Mouse (Mus musculus) CD4-positive, CD25-positive, alpha-beta regulatory T cell, adult 2 months (primary cell): ENCODE results near the gene Rdh16.
"Not testable (repeated sequence)": the region's sequence is repeated elsewhere in the genome, so short reads cannot be mapped to it uniquely, and the experiment has no call there.

ENCODE experiments used
- DNase-seq: peaks from one replicate; pipeline ENCODE4 v3.0.0-alpha.2; 2012; ENCODE audit warnings: low read depth, low spot score

The Rdh16 gene

GRCm38 (mm10) chr10:127800891-127801290 is at the start of gene Rdh16:
TSS of gene Rdh16 (plus strand) at chr10:127801152.
- no peak for DNase-seq

GRCm38 (mm10) chr10:127751548-127751947 is 49.4 kb upstream of the Rdh16 start, which contains the start of gene Gpr182:
TSS of gene Gpr182 (minus strand) at chr10:127751732.
- DNase-seq = no peak

GRCm38 (mm10) chr10:127754566-127755166 is 46.3 kb upstream of the Rdh16 start:
- DNase-seq = no peak

GRCm38 (mm10) chr10:127755246-127755645 is 45.7 kb upstream of the Rdh16 start:
- no peak for DNase-seq

GRCm38 (mm10) chr10:127755770-127756468 is 45.0 kb upstream of the Rdh16 start:
- DNase-seq = no peak

- no peak for DNase-seq
Observed at GRCm38 (mm10) chr10:127759181-127760110, 41.5 kb upstream of the Rdh16 start, which contains the start of the genes Rdh1 and Rdh16f1. TSS of gene Rdh1 (plus strand) at chr10:127759721. TSS of gene Rdh16f1 (plus strand) at chr10:127759787.

GRCm38 (mm10) chr10:127762926-127763325 is 38.0 kb upstream of the Rdh16 start:
- DNase-seq = not testable (repeated sequence)

GRCm38 (mm10) chr10:127763914-127764680 is 36.9 kb upstream of the Rdh16 start:
- no peak for DNase-seq

GRCm38 (mm10) chr10:127766564-127766963 is 34.4 kb upstream of the Rdh16 start:
- no peak for DNase-seq

- DNase-seq = no peak
Observed at GRCm38 (mm10) chr10:127776011-127776410, 24.9 kb upstream of the Rdh16 start, which contains the start of gene Rdh9. TSS of gene Rdh9 (plus strand) at chr10:127776386.

- DNase-seq = not testable (repeated sequence)
Observed at GRCm38 (mm10) chr10:127782321-127782720, 18.6 kb upstream of the Rdh16 start.

GRCm38 (mm10) chr10:127785411-127785810 is 15.5 kb upstream of the Rdh16 start:
- not testable (repeated sequence) for DNase-seq

GRCm38 (mm10) chr10:127799295-127799694 is 1.7 kb upstream of the Rdh16 start:
- DNase-seq = no peak

GRCm38 (mm10) chr10:127801612-127802011 is 660 bp downstream of the Rdh16 start:
- DNase-seq = no peak

- no peak for DNase-seq
Observed at GRCm38 (mm10) chr10:127802236-127802635, 1.3 kb downstream of the Rdh16 start.

GRCm38 (mm10) chr10:127804416-127804815 is 3.5 kb downstream of the Rdh16 start:
- no peak for DNase-seq

- DNase-seq = no peak
Observed at GRCm38 (mm10) chr10:127815888-127816287, 14.9 kb downstream of the Rdh16 start.

GRCm38 (mm10) chr10:127817268-127817910 is 16.4 kb downstream of the Rdh16 start:
- not testable (repeated sequence) for DNase-seq

- not testable (repeated sequence) for DNase-seq
Observed at GRCm38 (mm10) chr10:127821806-127822205, 20.9 kb downstream of the Rdh16 start.

- DNase-seq = peak; percentile 34
Observed at GRCm38 (mm10) chr10:127825386-127825785, 24.4 kb downstream of the Rdh16 start.
